Mouse (Mus musculus) liver, adult 2 months (tissue): ENCODE results near the gene Cacna1g. TPM values are rescaled to one million over a fixed set of nuclear protein-coding genes. Genes with fewer than 3 reads are reported as not detected.
A peak's percentile ranks its signal among the peaks of the same experiment; 100 is the strongest.
"Not testable (repeated sequence)": the region's sequence is repeated elsewhere in the genome, so short reads cannot be mapped to it uniquely, and the experiment has no call there.

ENCODE experiments used
- DNase-seq: peaks from one replicate; pipeline ENCODE4 v3.0.0-alpha.2; 2011; ENCODE audit warnings: low read depth, low spot score; ENCODE audit errors: extremely low read depth
- H3K27ac ChIP-seq: fragments of 200-500 bp; replicated peaks from 2 replicates; pipeline ENCODE4 v1.5.1; 2012; ENCODE audit warnings: low read depth, mild to moderate bottlenecking, control low read depth, inconsistent platforms, low read length; ENCODE audit not compliant: insufficient read depth
- H3K27me3 ChIP-seq: fragments of 200-500 bp; 2 replicates; pipeline ENCODE4 v1.6.1; 2012; ENCODE audit warnings: mild to moderate bottlenecking, moderate library complexity, low read length, inconsistent platforms; ENCODE audit not compliant: control insufficient read depth, insufficient read depth
- H3K36me3 ChIP-seq: fragments of 200-500 bp; 2 replicates; pipeline ENCODE4 v1.6.1; 2012; ENCODE audit warnings: low read length, inconsistent platforms; ENCODE audit not compliant: control insufficient read depth, insufficient read depth
- H3K4me1 ChIP-seq: fragments of 200-500 bp; 2 replicates; pipeline ENCODE4 v1.6.1; 2011; ENCODE audit warnings: low read length; ENCODE audit not compliant: control insufficient read depth, insufficient read depth
- H3K4me3 ChIP-seq: fragments of 200-500 bp; 2 replicates; pipeline ENCODE4 v1.5.1; 2011; ENCODE audit warnings: low read depth, mild to moderate bottlenecking, control low read depth, low read length, moderate library complexity; ENCODE audit not compliant: insufficient read depth
- H3K79me2 ChIP-seq: fragments of 200-500 bp; 2 replicates; pipeline ENCODE4 v1.6.1; 2012; ENCODE audit warnings: inconsistent platforms, mild to moderate bottlenecking, low read length, moderate library complexity; ENCODE audit not compliant: control insufficient read depth, insufficient read depth
- H3K9ac ChIP-seq: fragments of 200-500 bp; 2 replicates; pipeline ENCODE4 v1.6.1; 2012; ENCODE audit warnings: low read depth, mild to moderate bottlenecking, control low read depth, inconsistent platforms, low read length
- CTCF ChIP-seq: fragments of 200-500 bp; IDR thresholded peaks from 2 replicates; pipeline ENCODE4 v1.5.1; 2011; ENCODE audit warnings: low read depth, low read length, control low read depth
- POLR2A ChIP-seq: fragments of 200-500 bp; IDR thresholded peaks from 2 replicates; pipeline ENCODE4 v1.6.1; 2011; ENCODE audit warnings: low read length, control low read depth; ENCODE audit not compliant: insufficient read depth; ENCODE audit errors: extremely low read depth
- WGBS: fragments of 180-500 bp; shearing (Covaris S2); methylation state at CpG from one replicate; pipeline ENCODE4 v1.1.7; 2018; 5-methylcytosine and 5-hydroxymethylcytosine counted together
- polyA plus RNA-seq: library from polyadenylated mRNA; depleted of rRNA; stranded (reverse); fragments of >200 nt; gene quantifications from 2 replicates; pipeline ENCODE4 v1.2.3, GENCODE M21; 2012
- total RNA-seq: library from RNA; depleted of rRNA; stranded (reverse); fragments of >200 nt; gene quantifications from 2 replicates; pipeline ENCODE4 v1.2.3, GENCODE M21; 2014

Gene Cacna1g
- total and polyA plus RNA-seq, 2 experiments: under 0.01 to 0.26 TPM

DNA sequence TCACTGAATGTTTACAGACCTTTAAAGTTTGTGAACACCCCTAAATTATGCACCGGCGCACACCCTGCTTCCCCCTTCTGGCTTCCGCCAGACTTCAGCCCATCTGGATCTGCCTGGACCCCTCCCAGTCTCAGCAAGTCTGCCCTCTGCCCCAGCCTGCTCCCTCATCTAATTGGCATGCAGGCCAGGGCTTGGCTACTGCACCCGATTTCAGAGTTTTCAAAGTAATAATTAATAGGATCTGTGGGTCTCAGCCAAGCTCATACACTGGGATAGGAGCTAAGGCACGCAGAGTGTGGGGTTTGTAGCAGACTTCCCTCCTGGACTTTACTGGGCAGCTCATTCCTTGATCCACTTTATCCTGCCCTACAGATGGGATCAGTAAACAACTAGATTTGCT lies 69.8 kb downstream of the Cacna1g start:
- H3K27ac ChIP-seq: peak overlapping the region; percentile 75
- no peak overlapping the region for H3K4me3 ChIP-seq
- H3K79me2 ChIP-seq: no peaks in the 10 kb centered on the region
- H3K4me1 ChIP-seq: peaks cover 17% of the 10 kb centered on the region
- WGBS: 17% methylated on average over 5 of the region's 5 CpGs
- no peaks in the 10 kb centered on the region for H3K27me3 ChIP-seq
- peak; percentile 92 for DNase-seq
- TF ChIP-seq POLR2A (no peak), CTCF (no peak)
- no peaks in the 10 kb centered on the region for H3K36me3 ChIP-seq
- H3K9ac ChIP-seq: peak overlapping the region; percentile 40

DNA sequence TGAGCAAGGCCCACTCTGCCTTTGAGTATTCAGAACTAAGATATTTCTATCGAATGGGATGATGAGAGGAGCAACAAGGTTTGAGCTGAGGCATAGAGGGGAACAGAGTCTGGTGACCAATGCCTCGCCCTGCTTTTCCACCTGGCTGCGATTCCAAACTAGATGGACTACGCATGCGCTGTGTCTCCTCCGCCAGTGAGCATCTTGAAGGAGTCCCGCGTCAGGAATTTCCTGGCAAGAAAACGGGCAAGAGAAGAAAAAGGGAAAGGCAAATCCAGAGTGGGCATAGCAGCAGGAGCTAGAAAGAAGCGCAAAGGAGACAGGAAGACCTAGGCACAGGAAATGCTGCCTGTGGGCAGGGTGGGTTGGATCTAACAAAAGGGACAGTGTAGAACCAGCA lies 70.2 kb downstream of the Cacna1g start:
- 91% methylated on average over 10 of the region's 10 CpGs for WGBS
- TF ChIP-seq CTCF (no peak), POLR2A (no peak)
- no peak for DNase-seq

DNA sequence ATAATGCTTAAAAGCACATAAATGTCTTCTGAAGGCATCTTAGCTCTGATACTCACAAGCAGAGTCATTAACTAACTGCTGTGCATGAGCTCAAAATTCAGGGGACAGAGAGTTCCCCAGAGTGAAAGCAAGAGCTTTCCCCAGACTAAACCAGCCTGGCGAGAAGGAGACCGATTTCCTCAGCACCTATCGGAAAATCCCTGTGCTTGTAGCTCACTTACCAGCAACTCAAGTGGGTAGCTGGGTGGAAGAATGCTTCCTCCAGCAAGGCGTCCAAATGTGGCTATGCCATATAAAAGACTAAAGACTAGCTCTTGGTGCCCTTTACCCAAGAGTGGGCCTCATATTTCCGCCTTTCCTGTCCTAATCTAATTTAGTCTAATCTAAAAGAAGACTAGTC lies 71.3 kb downstream of the Cacna1g start:
- H3K9ac ChIP-seq: no peak overlapping the region
- no peak overlapping the region for H3K4me3 ChIP-seq
- no peak for DNase-seq
- no peaks in the 10 kb centered on the region for H3K27me3 ChIP-seq
- WGBS: 97% methylated on average over 5 of the region's 5 CpGs
- H3K4me1 ChIP-seq: peaks cover 17% of the 10 kb centered on the region
- no peak overlapping the region for H3K27ac ChIP-seq
- TF ChIP-seq POLR2A: no peak
- TF ChIP-seq CTCF: no peak
- H3K36me3 ChIP-seq: no peaks in the 10 kb centered on the region
- H3K79me2 ChIP-seq: no peaks in the 10 kb centered on the region

More for the DNA sequence above, 70.2 kb downstream of the Cacna1g start:
- H3K4me3 ChIP-seq: no peak overlapping the region
- no peak overlapping the region for H3K9ac ChIP-seq
- no peaks in the 10 kb centered on the region for H3K36me3 ChIP-seq
- H3K27ac ChIP-seq: peak overlapping the region; percentile 17
- H3K27me3 ChIP-seq: no peaks in the 10 kb centered on the region
- H3K4me1 ChIP-seq: peaks cover 17% of the 10 kb centered on the region
- H3K79me2 ChIP-seq: no peaks in the 10 kb centered on the region

DNA sequence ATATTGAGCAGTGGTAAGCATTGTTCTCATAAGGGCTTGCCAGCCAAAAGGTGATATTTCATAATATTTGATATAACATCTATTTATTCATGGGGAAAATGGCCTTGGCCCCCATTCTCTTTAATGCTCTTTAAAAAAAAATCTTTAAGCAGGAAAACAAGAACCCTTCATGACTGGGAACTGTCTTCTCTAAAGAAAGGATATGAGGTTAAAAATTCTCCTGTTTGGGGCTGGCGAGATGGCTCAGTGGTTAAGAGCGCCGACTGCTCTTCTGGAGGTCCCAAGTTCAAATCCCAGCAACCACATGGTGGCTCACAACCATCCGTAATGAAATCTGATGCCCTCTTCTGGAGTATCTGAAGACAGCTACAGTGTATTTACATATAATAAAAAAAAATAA lies 72.0 kb downstream of the Cacna1g start:
- not testable (repeated sequence) for H3K9ac ChIP-seq, H3K79me2 ChIP-seq, DNase-seq, H3K27ac ChIP-seq, H3K36me3 ChIP-seq, H3K4me3 ChIP-seq, H3K27me3 ChIP-seq
- WGBS: 86% methylated on average over 4 of the region's 4 CpGs
- H3K4me1 ChIP-seq: peaks cover 17% of the 10 kb centered on the region

- Histone ChIP-seq H3K36me3 (no peaks in the 10 kb centered on the region), H3K4me3 (no peak overlapping the region), H3K79me2 (no peaks in the 10 kb centered on the region), H3K4me1 (peaks cover 17% of the 10 kb centered on the region), H3K27ac (no peak overlapping the region), H3K27me3 (no peaks in the 10 kb centered on the region), H3K9ac (no peak overlapping the region)
- WGBS: 29% methylated on average over 6 of the region's 6 CpGs
- no peak for TF ChIP-seq POLR2A
- TF ChIP-seq CTCF: no peak
- DNase-seq: peak; percentile 76
These were observed 73.0 kb downstream of the Cacna1g start for GRCm38 (mm10) chr11:94400996-94401395.

GRCm38 (mm10) chr11:94394107-94394506 lies 79.9 kb downstream of the Cacna1g start:
- Histone ChIP-seq H3K9ac (no peak overlapping the region), H3K4me3 (no peak overlapping the region), H3K27ac (no peak overlapping the region), H3K79me2 (no peaks in the 10 kb centered on the region), H3K4me1 (peaks cover 16% of the 10 kb centered on the region), H3K27me3 (no peaks in the 10 kb centered on the region), H3K36me3 (no peaks in the 10 kb centered on the region)
- DNase-seq: no peak
- TF ChIP-seq CTCF: no peak
- TF ChIP-seq POLR2A: no peak
- WGBS: 95% methylated on average over 7 of the region's 7 CpGs

GRCm38 (mm10) chr11:94393490-94393889 lies 80.5 kb downstream of the Cacna1g start:
- H3K9ac ChIP-seq, H3K27ac ChIP-seq, DNase-seq, H3K27me3 ChIP-seq, H3K4me3 ChIP-seq, H3K36me3 ChIP-seq, H3K79me2 ChIP-seq: not testable (repeated sequence)
- H3K4me1 ChIP-seq: peaks cover 20% of the 10 kb centered on the region
- WGBS: 74% methylated on average over 4 of the region's 4 CpGs
